Mouse (Mus musculus) heart, embryonic 13.5 days (tissue): ENCODE results near the gene Naa16. TPM values are rescaled to one million over a fixed set of nuclear protein-coding genes. Genes with fewer than 3 reads are reported as not detected.

Source experiments
- ATAC-seq: fragments of 200-750 bp; cut with Nextera tagmentation; 2 replicates; pipeline ENCODE4 v1.8.0; 2017; ENCODE audit warnings: moderate TSS enrichment; ENCODE audit not compliant: insufficient number of reproducible peaks, low FRiP score, low TSS enrichment; ENCODE audit errors: extremely low read depth
- H3K27ac ChIP-seq: fragments of 300-500 bp; sonication (generic); replicated peaks from 2 replicates; pipeline ENCODE4 v1.5.1; 2015; ENCODE audit warnings: moderate library complexity, mild to moderate bottlenecking, inconsistent platforms
- H3K27me3 ChIP-seq: fragments of 300-500 bp; sonication (generic); replicated peaks from 2 replicates; pipeline ENCODE4 v1.6.1; 2015; ENCODE audit warnings: mild to moderate bottlenecking, inconsistent platforms
- H3K36me3 ChIP-seq: fragments of 300-500 bp; sonication (generic); 2 replicates; pipeline ENCODE4 v1.6.1; 2015; ENCODE audit warnings: mild to moderate bottlenecking, inconsistent platforms
- H3K4me1 ChIP-seq: fragments of 300-500 bp; sonication (generic); 2 replicates; pipeline ENCODE4 v1.6.1; 2015; ENCODE audit warnings: inconsistent platforms
- H3K4me2 ChIP-seq: fragments of 300-500 bp; sonication (generic); 2 replicates; pipeline ENCODE4 v1.6.1; 2015; ENCODE audit warnings: inconsistent platforms, mild to moderate bottlenecking, moderate library complexity
- H3K4me3 ChIP-seq: fragments of 300-500 bp; sonication (generic); 2 replicates; pipeline ENCODE4 v1.5.1; 2015; ENCODE audit warnings: moderate library complexity, mild to moderate bottlenecking, inconsistent platforms
- H3K9ac ChIP-seq: fragments of 300-500 bp; sonication (generic); 2 replicates; pipeline ENCODE4 v1.6.1; 2015; ENCODE audit warnings: inconsistent platforms, mild to moderate bottlenecking, moderate library complexity
- H3K9me3 ChIP-seq: fragments of 300-500 bp; sonication (generic); 2 replicates; pipeline ENCODE4 v1.6.1; 2016; ENCODE audit warnings: inconsistent platforms
- WGBS: fragments of 180-500 bp; shearing (Covaris S2); methylation state at CpG from one replicate; pipeline ENCODE4 v1.1.7; 2015; ENCODE audit warnings: mixed read lengths; 5-methylcytosine and 5-hydroxymethylcytosine counted together
- polyA plus RNA-seq: library from polyadenylated mRNA; unstranded; fragments of >200 nt; fragmentation: Nextera tagmentation; extraction: Ambion mirVana; gene quantifications from 2 replicates; pipeline ENCODE4 v1.2.1, GENCODE M21; 2015

Gene Naa16
- polyA plus RNA-seq, 1 experiment from 2014 or later: 18.9 TPM

- no peak overlapping the region for H3K9ac ChIP-seq
- no peak overlapping the region for H3K4me3 ChIP-seq
- H3K36me3 ChIP-seq: no peaks in the 10 kb centered on the region
- no peak overlapping the region for H3K4me2 ChIP-seq
- ATAC-seq: no peak
- WGBS: 91% methylated on average over 5 of the region's 5 CpGs
- peaks cover 5% of the 10 kb centered on the region; the same call in 1 of the 2 replicates for H3K9me3 ChIP-seq
- peaks cover 12% of the 10 kb centered on the region for H3K4me1 ChIP-seq
- H3K27ac ChIP-seq: no peak overlapping the region
- H3K27me3 ChIP-seq: no peaks in the 10 kb centered on the region
Measured at GRCm38 (mm10) chr14:79285549-79285948, 105.0 kb downstream of the Naa16 start.

- no peak for ATAC-seq
- Histone ChIP-seq H3K9me3 (peaks cover 5% of the 10 kb centered on the region; the same call in 1 of the 2 replicates), H3K4me1 (peaks cover 2% of the 10 kb centered on the region), H3K4me3 (no peak overlapping the region), H3K27me3 (no peaks in the 10 kb centered on the region), H3K4me2 (no peak overlapping the region), H3K36me3 (no peaks in the 10 kb centered on the region), H3K9ac (no peak overlapping the region), H3K27ac (no peak overlapping the region)
- 85% methylated on average over 4 of the region's 4 CpGs for WGBS
Measured at GRCm38 (mm10) chr14:79284616-79285015, 106.0 kb downstream of the Naa16 start.

- Histone ChIP-seq H3K9me3 (peaks cover 5% of the 10 kb centered on the region; the same call in 1 of the 2 replicates), H3K4me1 (peaks cover 2% of the 10 kb centered on the region; the same call in 1 of the 2 replicates), H3K27me3 (no peaks in the 10 kb centered on the region), H3K4me2 (no peak overlapping the region), H3K27ac (no peak overlapping the region), H3K36me3 (no peaks in the 10 kb centered on the region), H3K4me3 (no peak overlapping the region), H3K9ac (no peak overlapping the region)
- 87% methylated on average over 7 of the region's 7 CpGs for WGBS
- no peak for ATAC-seq
Measured at GRCm38 (mm10) chr14:79283952-79284351, 106.6 kb downstream of the Naa16 start.

GRCm38 (mm10) chr14:79281894-79282553, 108.6 kb downstream of the Naa16 start:
- no peak overlapping the region for H3K9ac ChIP-seq
- no peak overlapping the region for H3K4me2 ChIP-seq
- H3K27me3 ChIP-seq: no peaks in the 10 kb centered on the region
- H3K36me3 ChIP-seq: no peaks in the 10 kb centered on the region
- no peak for ATAC-seq
- H3K4me3 ChIP-seq: no peak overlapping the region
- peaks cover 5% of the 10 kb centered on the region; the same call in 1 of the 2 replicates for H3K9me3 ChIP-seq
- H3K27ac ChIP-seq: no peak overlapping the region
- H3K4me1 ChIP-seq: peaks cover 14% of the 10 kb centered on the region
- 72% methylated on average over 9 of the region's 9 CpGs for WGBS

- no peak overlapping the region for H3K27ac ChIP-seq
- no peak overlapping the region for H3K4me2 ChIP-seq
- no peak for ATAC-seq
- H3K4me3 ChIP-seq: no peak overlapping the region
- peaks cover 5% of the 10 kb centered on the region; the same call in 1 of the 2 replicates for H3K9me3 ChIP-seq
- no peaks in the 10 kb centered on the region for H3K27me3 ChIP-seq
- peaks cover 19% of the 10 kb centered on the region for H3K4me1 ChIP-seq
- H3K36me3 ChIP-seq: no peaks in the 10 kb centered on the region
- WGBS: 86% methylated on average over 9 of the region's 9 CpGs
- no peak overlapping the region for H3K9ac ChIP-seq
Measured at GRCm38 (mm10) chr14:79280456-79280855, 110.1 kb downstream of the Naa16 start.

GRCm38 (mm10) chr14:79279494-79279893, 111.1 kb downstream of the Naa16 start:
- Histone ChIP-seq H3K27ac (no peak overlapping the region), H3K9me3 (peaks cover 5% of the 10 kb centered on the region; the same call in 1 of the 2 replicates), H3K36me3 (no peaks in the 10 kb centered on the region), H3K9ac (no peak overlapping the region), H3K4me1 (peaks cover 24% of the 10 kb centered on the region), H3K27me3 (no peaks in the 10 kb centered on the region), H3K4me3 (no peak overlapping the region), H3K4me2 (no peak overlapping the region)
- WGBS: 67% methylated on average over 1 of the region's 1 CpGs
- no peak for ATAC-seq

GRCm38 (mm10) chr14:79278927-79279326, 111.7 kb downstream of the Naa16 start:
- no peak overlapping the region for H3K4me2 ChIP-seq

GRCm38 (mm10) chr14:79277922-79278321, 112.7 kb downstream of the Naa16 start:
- Histone ChIP-seq H3K9ac (peak overlapping the region; percentile 16; the same call in 1 of the 2 replicates), H3K36me3 (no peaks in the 10 kb centered on the region), H3K4me2 (no peak overlapping the region), H3K27me3 (no peaks in the 10 kb centered on the region), H3K4me3 (no peak overlapping the region), H3K9me3 (no peaks in the 10 kb centered on the region), H3K27ac (no peak overlapping the region), H3K4me1 (peaks cover 33% of the 10 kb centered on the region)
- no peak for ATAC-seq
- 32% methylated on average over 7 of the region's 7 CpGs for WGBS

More at GRCm38 (mm10) chr14:79278927-79279326, 111.7 kb downstream of the Naa16 start:
- no peak for ATAC-seq
- H3K4me1 ChIP-seq: peaks cover 30% of the 10 kb centered on the region
- H3K9me3 ChIP-seq: peaks cover 5% of the 10 kb centered on the region; the same call in 1 of the 2 replicates
- no peak overlapping the region for H3K27ac ChIP-seq
- H3K27me3 ChIP-seq: no peaks in the 10 kb centered on the region
- H3K36me3 ChIP-seq: no peaks in the 10 kb centered on the region
- H3K9ac ChIP-seq: no peak overlapping the region
- H3K4me3 ChIP-seq: no peak overlapping the region
- WGBS: 77% methylated on average over 4 of the region's 4 CpGs

- ATAC-seq: no peak
- Histone ChIP-seq H3K27ac (no peak overlapping the region), H3K9me3 (no peaks in the 10 kb centered on the region), H3K9ac (no peak overlapping the region), H3K27me3 (no peaks in the 10 kb centered on the region), H3K4me2 (no peak overlapping the region), H3K4me3 (no peak overlapping the region), H3K4me1 (peaks cover 33% of the 10 kb centered on the region), H3K36me3 (no peaks in the 10 kb centered on the region)
- 79% methylated on average over 8 of the region's 8 CpGs for WGBS
Measured at GRCm38 (mm10) chr14:79275870-79276395, 114.6 kb downstream of the Naa16 start.

GRCm38 (mm10) chr14:79275441-79275840, 115.1 kb downstream of the Naa16 start:
- no peaks in the 10 kb centered on the region for H3K36me3 ChIP-seq
- 31% methylated on average over 3 of the region's 3 CpGs for WGBS

More at GRCm38 (mm10) chr14:79275441-79275840, 115.1 kb downstream of the Naa16 start:
- Histone ChIP-seq H3K9me3 (no peaks in the 10 kb centered on the region), H3K4me2 (no peak overlapping the region), H3K4me3 (no peak overlapping the region), H3K27ac (no peak overlapping the region), H3K4me1 (peaks cover 33% of the 10 kb centered on the region), H3K9ac (no peak overlapping the region), H3K27me3 (no peaks in the 10 kb centered on the region)
- ATAC-seq: no peak
